Mouse (Mus musculus) intestine, postnatal 0 days (tissue): ENCODE data around the gene Cct5. TPM values are rescaled to one million over a fixed set of nuclear protein-coding genes. Genes with fewer than 3 reads are reported as not detected.

Experiments used
- ATAC-seq: fragments of 200-750 bp; cut with Nextera tagmentation; 2 replicates; pipeline ENCODE4 v1.8.0; 2017; ENCODE audit warnings: mild to moderate bottlenecking, moderate TSS enrichment, moderate library complexity
- H3K27ac ChIP-seq: fragments of 300-500 bp; sonication (generic); 2 replicates; pipeline ENCODE4 v1.5.1; 2014; ENCODE audit warnings: mild to moderate bottlenecking, low read depth, low read length, moderate library complexity
- H3K27me3 ChIP-seq: fragments of 300-500 bp; sonication (generic); replicated peaks from 2 replicates; pipeline ENCODE4 v1.6.1; 2014; ENCODE audit warnings: low read length, mixed read lengths; ENCODE audit not compliant: control insufficient read depth, insufficient read depth
- H3K36me3 ChIP-seq: fragments of 300-500 bp; sonication (generic); 2 replicates; pipeline ENCODE4 v1.6.1; 2014; ENCODE audit warnings: mild to moderate bottlenecking, moderate library complexity; ENCODE audit not compliant: control insufficient read depth, insufficient read depth
- H3K4me1 ChIP-seq: fragments of 300-500 bp; sonication (generic); replicated peaks from 2 replicates; pipeline ENCODE4 v1.6.1; 2014; ENCODE audit warnings: antibody characterized with exemption, low read length, mixed read lengths; ENCODE audit not compliant: control insufficient read depth, insufficient read depth
- H3K4me2 ChIP-seq: fragments of 300-500 bp; sonication (generic); replicated peaks from 2 replicates; pipeline ENCODE4 v1.6.1; 2014; ENCODE audit warnings: low read depth, mild to moderate bottlenecking, moderate library complexity
- H3K4me3 ChIP-seq: fragments of 300-500 bp; sonication (generic); 2 replicates; pipeline ENCODE4 v1.5.1; 2014; ENCODE audit warnings: low read depth, low read length
- H3K9ac ChIP-seq: fragments of 300-500 bp; sonication (generic); 2 replicates; pipeline ENCODE4 v1.6.1; 2014; ENCODE audit warnings: mild to moderate bottlenecking, low read depth, low read length
- H3K9me3 ChIP-seq: fragments of 300-500 bp; sonication (generic); 2 replicates; pipeline ENCODE4 v1.6.1; 2016; ENCODE audit warnings: mixed run types; ENCODE audit not compliant: control insufficient read depth
- CTCF ChIP-seq: sonication (generic); IDR thresholded peaks from 2 replicates; pipeline ENCODE4 v1.5.1; 2016; ENCODE audit warnings: low read depth, mild to moderate bottlenecking, control low read depth, antibody characterized with exemption, moderate library complexity
- WGBS: fragments of 180-500 bp; shearing (Covaris S2); extraction: QIAGEN DNeasy Blood & Tissue Kit; methylation state at CpG from one replicate; pipeline ENCODE4 v1.1.7; 2014; 5-methylcytosine and 5-hydroxymethylcytosine counted together
- polyA plus RNA-seq: library from polyadenylated mRNA; unstranded; fragments of >200 nt; fragmentation: Nextera tagmentation; extraction: Ambion mirVana; gene quantifications from 2 replicates; pipeline ENCODE4 v1.2.1, GENCODE M21; 2015

Cct5 gene
- polyA plus RNA-seq, 1 experiment from 2014 or later: 172 TPM

DNA sequence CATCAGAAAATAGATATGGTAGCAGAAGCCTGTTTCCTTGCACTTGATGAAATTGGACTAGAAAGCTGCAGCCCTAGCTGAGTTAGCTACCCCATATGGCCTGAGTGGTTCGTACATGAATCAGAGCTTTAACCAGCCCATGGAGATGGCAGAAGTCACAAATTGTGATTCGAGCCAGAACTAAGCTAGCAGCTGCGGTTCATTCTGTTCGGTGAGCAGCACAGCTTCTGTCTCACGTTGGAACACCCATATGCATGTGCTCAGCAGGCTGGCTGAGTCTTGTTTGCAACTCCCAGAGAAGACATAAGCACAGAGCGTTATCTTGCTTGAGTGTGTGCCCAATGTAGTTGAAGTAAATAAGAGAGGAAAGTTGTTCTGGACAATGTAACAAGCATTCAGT is 33.0 kb upstream of the Cct5 start:
- 74% methylated on average over 6 of the region's 6 CpGs for WGBS
- no peak overlapping the region for H3K4me3 ChIP-seq
- no peak overlapping the region for H3K27ac ChIP-seq
- no peaks in the 10 kb centered on the region for H3K4me1 ChIP-seq
- H3K9me3 ChIP-seq: no peaks in the 10 kb centered on the region
- H3K9ac ChIP-seq: no peak overlapping the region
- no peaks in the 10 kb centered on the region for H3K36me3 ChIP-seq
- no peak overlapping the region for H3K4me2 ChIP-seq
- no peaks in the 10 kb centered on the region for H3K27me3 ChIP-seq
- no peak for ATAC-seq
- no peak for TF ChIP-seq CTCF

DNA sequence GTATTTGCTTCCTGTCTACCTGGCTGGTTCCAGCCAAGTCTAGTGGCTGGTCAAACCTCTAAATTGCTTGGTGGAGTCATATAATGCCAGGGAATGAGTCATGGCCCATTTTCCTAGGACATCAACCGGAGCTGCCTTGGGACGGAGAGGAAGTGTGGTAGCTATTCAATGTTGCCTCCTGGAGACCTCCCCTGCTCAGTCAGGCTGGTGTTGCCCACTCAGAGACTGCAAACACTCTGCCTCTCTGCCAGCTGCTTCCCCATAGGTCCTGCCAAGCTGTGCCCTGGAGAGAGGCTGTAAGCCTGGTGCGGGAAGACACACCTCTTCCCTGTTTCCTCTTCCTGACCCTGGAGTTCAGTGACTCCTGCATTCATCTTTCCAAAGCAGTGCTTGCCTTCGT is 30.9 kb upstream of the Cct5 start:
- no peak overlapping the region for H3K4me3 ChIP-seq
- no peaks in the 10 kb centered on the region for H3K27me3 ChIP-seq
- H3K9me3 ChIP-seq: no peaks in the 10 kb centered on the region
- no peaks in the 10 kb centered on the region for H3K4me1 ChIP-seq
- ATAC-seq: no peak
- WGBS: 75% methylated on average over 4 of the region's 4 CpGs
- no peaks in the 10 kb centered on the region for H3K36me3 ChIP-seq
- no peak for TF ChIP-seq CTCF
- no peak overlapping the region for H3K27ac ChIP-seq
- no peak overlapping the region for H3K4me2 ChIP-seq
- H3K9ac ChIP-seq: no peak overlapping the region

DNA sequence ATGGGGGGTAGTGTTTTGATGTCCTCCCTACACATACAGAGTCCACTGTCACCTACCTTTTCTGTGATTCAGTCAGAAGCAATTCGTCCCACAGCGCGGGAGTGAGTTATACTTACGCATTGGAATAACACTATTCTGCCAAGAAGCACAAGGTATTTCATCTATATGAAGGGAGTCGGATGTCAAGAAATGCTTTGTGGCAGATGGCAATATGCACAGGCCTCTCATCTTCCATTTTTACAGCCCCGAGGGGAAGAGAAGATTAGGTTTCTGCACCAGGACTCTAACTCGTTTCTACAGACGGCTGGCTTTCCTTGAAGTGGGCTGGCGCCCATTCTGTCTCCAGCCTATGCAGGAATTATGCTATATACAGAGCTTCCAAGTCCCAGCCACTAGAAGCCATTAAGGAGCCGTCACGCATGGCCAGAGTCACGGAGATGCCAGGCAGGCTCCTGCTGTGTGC is 29.8 kb upstream of the Cct5 start:
- Histone ChIP-seq H3K4me1 (no peaks in the 10 kb centered on the region), H3K4me3 (no peak overlapping the region), H3K36me3 (no peaks in the 10 kb centered on the region), H3K27ac (no peak overlapping the region), H3K9me3 (no peaks in the 10 kb centered on the region), H3K9ac (no peak overlapping the region), H3K4me2 (no peak overlapping the region), H3K27me3 (no peaks in the 10 kb centered on the region)
- 79% methylated on average over 12 of the region's 12 CpGs for WGBS
- TF ChIP-seq CTCF: no peak
- ATAC-seq: no peak

DNA sequence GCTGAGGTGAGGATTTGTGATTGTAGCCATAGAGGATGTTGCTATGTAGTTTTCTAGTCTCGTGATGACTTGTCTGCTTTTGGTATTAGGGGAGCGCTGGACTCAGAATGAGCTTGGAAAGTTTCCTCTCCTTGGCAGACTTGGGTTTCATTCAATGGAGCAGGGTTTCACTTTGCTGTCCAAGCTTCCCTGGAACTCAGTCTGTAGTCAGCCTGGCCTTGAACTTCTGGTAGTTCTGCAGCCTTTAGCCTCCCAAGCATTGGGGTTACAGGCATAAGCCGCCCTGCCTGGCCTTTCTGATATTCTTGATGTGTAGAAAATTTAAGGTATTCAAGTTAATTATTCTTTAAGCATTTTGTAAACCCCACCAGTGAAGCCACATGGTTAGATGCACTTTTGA is 28.0 kb upstream of the Cct5 start:
- Histone ChIP-seq H3K36me3 (no peaks in the 10 kb centered on the region), H3K4me1 (no peaks in the 10 kb centered on the region), H3K9ac (no peak overlapping the region), H3K4me3 (no peak overlapping the region), H3K9me3 (no peaks in the 10 kb centered on the region), H3K27me3 (no peaks in the 10 kb centered on the region), H3K4me2 (no peak overlapping the region), H3K27ac (no peak overlapping the region)
- 85% methylated on average over 3 of the region's 3 CpGs for WGBS
- no peak for TF ChIP-seq CTCF
- ATAC-seq: no peak

DNA sequence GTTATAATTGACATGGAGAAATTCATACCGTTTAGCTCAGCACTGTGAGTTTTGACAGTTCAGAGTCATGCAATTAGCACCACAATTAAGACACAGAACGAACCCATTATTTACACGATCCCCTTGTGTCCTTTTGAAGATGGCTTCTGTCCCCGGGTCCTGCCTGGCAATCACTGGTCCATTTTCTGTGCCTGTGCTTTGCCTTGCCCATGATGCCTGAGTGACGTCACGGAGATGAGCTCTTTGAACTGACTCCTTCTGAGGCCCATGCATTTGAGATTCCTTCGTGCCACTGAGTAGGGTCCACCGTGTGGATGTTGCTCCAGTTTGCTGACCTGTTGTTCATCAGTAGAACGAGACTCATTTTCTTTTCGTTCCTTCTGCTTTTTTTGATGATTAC is 26.6 kb upstream of the Cct5 start:
- Histone ChIP-seq H3K4me3 (no peak overlapping the region), H3K36me3 (no peaks in the 10 kb centered on the region), H3K9ac (no peak overlapping the region), H3K4me2 (no peak overlapping the region), H3K9me3 (no peaks in the 10 kb centered on the region), H3K27me3 (no peaks in the 10 kb centered on the region), H3K4me1 (no peaks in the 10 kb centered on the region), H3K27ac (no peak overlapping the region)
- no peak for TF ChIP-seq CTCF
- WGBS: 76% methylated on average over 10 of the region's 10 CpGs
- ATAC-seq: no peak

DNA sequence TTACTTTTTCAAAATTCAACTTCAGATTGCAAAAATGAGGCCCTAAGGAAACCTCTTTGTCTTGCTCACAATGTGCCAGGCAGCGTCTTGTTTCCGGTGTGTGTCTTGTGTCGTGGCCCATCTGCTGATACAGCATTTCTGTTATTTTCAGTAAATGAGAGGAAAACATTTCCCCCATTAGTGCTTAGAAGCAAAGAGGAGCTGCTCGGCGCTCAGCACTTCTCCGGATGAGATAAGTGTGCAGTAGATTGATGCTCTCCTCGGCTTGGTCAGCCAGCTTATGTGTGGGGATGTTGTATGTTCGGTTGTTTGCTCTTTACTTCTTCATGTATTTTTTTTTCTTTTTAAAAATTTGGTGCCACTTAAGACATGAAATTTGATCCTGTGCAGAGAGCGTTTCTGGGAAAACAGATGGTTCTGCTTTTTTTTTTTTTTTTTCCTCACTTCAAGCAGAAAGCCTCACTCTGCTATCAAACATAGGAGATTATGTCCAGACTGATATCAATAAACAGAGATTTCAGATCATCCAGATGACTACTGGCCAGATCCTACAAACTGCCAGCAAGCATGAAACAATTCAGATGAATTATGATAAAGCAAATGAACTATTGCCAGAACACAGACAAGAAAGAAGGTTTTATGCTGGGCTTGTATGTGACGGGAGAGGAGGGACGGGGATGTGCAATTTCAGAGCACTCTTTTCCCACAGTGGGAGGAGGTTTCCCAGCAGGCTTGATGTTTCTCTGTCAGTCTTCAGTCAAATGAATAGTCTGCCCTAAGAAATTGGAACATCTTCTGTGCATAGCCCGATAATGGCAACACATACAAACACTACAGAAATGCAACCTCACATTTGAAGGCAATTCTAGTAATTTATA is 25.9 kb upstream of the Cct5 start:
- H3K4me2 ChIP-seq: no peak overlapping the region
- H3K27me3 ChIP-seq: no peaks in the 10 kb centered on the region
- H3K4me3 ChIP-seq: no peak overlapping the region
- WGBS: 50% methylated on average over 12 of the region's 12 CpGs
- H3K9ac ChIP-seq: no peak overlapping the region
- no peak overlapping the region for H3K27ac ChIP-seq
- no peak for TF ChIP-seq CTCF
- no peak for ATAC-seq
- H3K36me3 ChIP-seq: no peaks in the 10 kb centered on the region
- H3K4me1 ChIP-seq: no peaks in the 10 kb centered on the region
- no peaks in the 10 kb centered on the region for H3K9me3 ChIP-seq
